Mouse (Mus musculus) G1E (cell line): ENCODE data around the gene Sppl2c. TPM values are rescaled to one million over a fixed set of nuclear protein-coding genes. Genes with fewer than 3 reads are reported as not detected.
A peak's percentile ranks its signal among the peaks of the same experiment; 100 is the strongest.

Experiments
- ATAC-seq: 2 replicates; pipeline ENCODE4 v1.8.0; 2016; ENCODE audit warnings: mild to moderate bottlenecking; ENCODE audit not compliant: insufficient number of reproducible peaks, poor library complexity, low FRiP score, severe bottlenecking; ENCODE audit errors: extremely low read depth
- DNase-seq: peaks from one replicate; pipeline ENCODE4 v3.0.0; 2012; ENCODE audit warnings: low spot score
- H3K27me3 ChIP-seq: 2 replicates; pipeline ENCODE4 v1.6.1; 2012; ENCODE audit warnings: mild to moderate bottlenecking, low read length, inconsistent platforms; ENCODE audit not compliant: insufficient read depth
- H3K36me3 ChIP-seq: replicated peaks from 2 replicates; pipeline ENCODE3; 2012; ENCODE audit warnings: mild to moderate bottlenecking, inconsistent platforms
- H3K4me1 ChIP-seq: 2 replicates; pipeline ENCODE4 v1.6.1; 2012; ENCODE audit warnings: low read depth, low read length, inconsistent platforms, mixed read lengths; ENCODE audit not compliant: insufficient read depth
- H3K4me3 ChIP-seq: 2 replicates; pipeline ENCODE4 v1.5.1; 2012; ENCODE audit warnings: low read depth, mild to moderate bottlenecking, inconsistent platforms, low read length, moderate library complexity, mixed read lengths
- H3K9me3 ChIP-seq: replicated peaks from 2 replicates; pipeline ENCODE4 v1.6.1; 2012; ENCODE audit warnings: inconsistent platforms
- CTCF ChIP-seq: IDR thresholded peaks from 2 replicates; pipeline ENCODE4 v1.5.1; 2012; ENCODE audit warnings: low read depth, low read length, inconsistent platforms, mixed read lengths
- GATA1 ChIP-seq: IDR thresholded peaks from 2 replicates; pipeline ENCODE4 v1.6.1; 2012; ENCODE audit warnings: borderline replicate concordance, low read length, inconsistent platforms, mixed read lengths
- GATA2 ChIP-seq: IDR thresholded peaks from 2 replicates; pipeline ENCODE4 v1.6.1; 2012; ENCODE audit warnings: low read depth, low read length, inconsistent platforms, borderline replicate concordance
- POLR2AphosphoS5 ChIP-seq: IDR thresholded peaks from 2 replicates; pipeline ENCODE4 v1.6.1; 2012; ENCODE audit warnings: low read depth, low read length, inconsistent platforms; ENCODE audit not compliant: insufficient replicate concordance
- TAL1 ChIP-seq: conservative IDR thresholded peaks from 2 replicates; pipeline ENCODE4 v1.6.1; 2012; ENCODE audit warnings: low read depth, low read length, inconsistent platforms, mixed read lengths
- polyA plus RNA-seq: library from polyadenylated mRNA; stranded (reverse); fragments of >175 nt; gene quantifications from 2 replicates; pipeline ENCODE4 v1.2.3, GENCODE M21; 2012
- total RNA-seq, 2 experiments: library from RNA; stranded (forward) in 1 of 2; stranded (reverse) in 1 of 2; fragments of 200-1000 nt in 1 of 2; fragments of >200 nt in 1 of 2; fragmentation: Nextera tagmentation in 1 of 2; gene quantifications; 2 replicates each; pipeline ENCODE4 v1.2.3; 2014 to 2017

The Sppl2c gene
- total and polyA plus RNA-seq, 3 experiments = 0.16 TPM; not detected in 2

DNA sequence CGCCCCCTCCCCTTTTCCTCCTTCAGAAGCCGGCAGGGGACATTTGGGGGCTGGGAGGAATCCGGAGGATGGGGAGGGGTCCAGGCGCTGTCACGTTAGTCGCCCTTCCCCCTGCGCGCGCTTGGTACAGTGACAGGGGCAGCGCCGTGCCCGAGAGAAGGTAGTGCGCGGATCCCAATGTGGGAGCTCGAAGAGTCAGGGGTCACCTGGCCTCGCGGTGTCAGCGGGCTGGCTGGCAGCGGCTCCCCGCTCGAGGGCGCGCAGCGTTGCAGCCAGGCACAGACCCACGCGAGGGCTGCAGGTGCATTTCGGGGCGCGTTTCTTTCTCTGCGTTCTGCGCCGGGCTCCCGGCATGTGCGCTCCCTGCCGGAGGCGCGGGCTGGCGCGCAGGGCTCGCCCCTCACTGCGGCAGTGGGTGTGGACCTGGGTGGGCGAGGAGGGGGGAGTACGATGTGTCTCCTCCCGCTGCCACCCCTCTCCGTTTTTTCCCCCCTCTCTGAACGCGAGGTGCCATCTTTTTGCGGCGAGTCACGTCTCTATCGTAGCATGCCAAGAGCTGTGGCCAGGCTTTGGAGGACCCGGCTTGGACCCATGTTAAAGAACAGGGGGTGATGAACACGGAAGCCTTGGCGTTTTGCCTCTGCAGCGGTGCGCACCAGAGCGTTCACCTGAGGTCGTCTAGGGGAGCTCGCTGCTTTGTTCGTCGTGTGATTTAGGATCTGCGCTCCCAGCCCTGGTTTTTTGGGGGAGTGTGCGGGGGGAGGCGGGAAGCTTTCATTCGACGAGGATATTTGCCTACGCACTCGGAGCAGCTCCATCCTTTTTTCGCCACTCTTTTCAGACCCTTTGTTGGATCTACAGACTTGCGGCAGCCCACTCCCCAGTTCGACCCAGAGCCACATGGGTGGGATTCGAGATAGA, 46.3 kb downstream of the Sppl2c start:
- ATAC-seq (no peak), DNase-seq (no peak)
- TF ChIP-seq POLR2AphosphoS5 (no peak), CTCF (no peak), TAL1 (no peak), GATA2 (no peak), GATA1 (no peak)
- no peaks in the 10 kb centered on the region for H3K36me3 ChIP-seq
- H3K4me1 ChIP-seq = peaks cover 13% of the 10 kb centered on the region
- H3K27me3 ChIP-seq = peaks cover 52% of the 10 kb centered on the region
- H3K4me3 ChIP-seq = peak overlapping the region; percentile 20; the same call in 1 of the 2 replicates
- H3K9me3 ChIP-seq = peaks cover 10% of the 10 kb centered on the region

DNA sequence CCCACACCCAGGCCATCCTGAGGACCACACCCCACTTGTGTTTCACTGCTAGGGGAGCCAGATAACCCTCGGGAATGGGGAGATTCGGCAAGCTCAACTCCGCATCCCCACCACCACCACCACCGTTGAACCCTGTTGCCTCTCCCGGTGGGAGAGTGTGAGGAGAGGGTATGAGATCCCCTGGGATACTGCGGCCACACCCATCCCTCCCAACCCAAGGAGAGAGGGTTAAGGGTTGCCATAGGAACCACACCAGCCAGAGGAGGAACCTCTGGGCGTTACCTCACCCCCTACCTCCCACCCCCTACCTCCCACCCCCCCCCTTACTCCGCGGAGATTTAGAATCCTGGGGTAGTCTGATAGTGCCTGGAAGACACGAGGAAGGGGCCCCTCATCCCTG, 47.0 kb downstream of the Sppl2c start:
- Histone ChIP-seq H3K27me3 (peaks cover 53% of the 10 kb centered on the region), H3K4me3 (no peak overlapping the region), H3K9me3 (peaks cover 10% of the 10 kb centered on the region), H3K36me3 (no peaks in the 10 kb centered on the region), H3K4me1 (peaks cover 13% of the 10 kb centered on the region)
- ATAC-seq (no peak), DNase-seq (no peak)
- TF ChIP-seq TAL1 = no peak
- no peak for TF ChIP-seq GATA2
- TF ChIP-seq GATA1 = no peak
- TF ChIP-seq CTCF = no peak
- TF ChIP-seq POLR2AphosphoS5 = no peak

DNA sequence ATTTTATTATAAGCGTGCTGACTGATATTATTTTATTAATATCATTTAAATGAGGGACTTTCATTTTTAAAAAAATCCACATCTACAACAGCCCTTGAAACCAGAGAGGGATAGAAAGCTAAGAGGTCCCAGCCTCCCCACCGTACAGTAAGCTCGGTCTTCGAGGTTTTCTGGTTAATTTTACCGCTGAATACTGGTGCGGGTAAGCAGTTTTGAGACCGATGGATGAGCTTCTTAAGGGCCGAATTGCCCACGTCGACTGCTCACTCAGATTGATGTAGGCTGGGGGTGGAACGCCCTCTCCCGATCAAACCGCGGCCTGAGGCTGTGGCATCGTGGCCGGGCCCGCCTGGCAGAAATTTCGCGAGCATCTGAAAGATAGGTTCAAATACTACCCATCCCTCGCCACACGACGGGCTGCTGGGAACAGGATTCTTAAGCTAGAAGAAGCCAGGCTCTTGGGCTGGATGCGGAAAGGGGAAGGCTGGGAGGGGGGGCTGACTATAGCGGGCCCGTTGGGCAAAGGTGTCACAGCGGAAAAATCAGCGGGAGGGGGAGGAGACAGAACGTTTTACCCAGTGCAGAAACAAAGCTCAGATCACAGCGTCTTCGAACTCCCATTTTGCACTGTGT, 47.6 kb downstream of the Sppl2c start:
- peaks cover 10% of the 10 kb centered on the region for H3K9me3 ChIP-seq
- peaks cover 50% of the 10 kb centered on the region for H3K27me3 ChIP-seq
- no peaks in the 10 kb centered on the region for H3K36me3 ChIP-seq
- H3K4me1 ChIP-seq = peaks cover 13% of the 10 kb centered on the region
- no peak overlapping the region for H3K4me3 ChIP-seq
- DNase-seq (no peak), ATAC-seq (no peak)
- TF ChIP-seq GATA2 = no peak
- no peak for TF ChIP-seq POLR2AphosphoS5
- no peak for TF ChIP-seq TAL1
- no peak for TF ChIP-seq GATA1
- no peak for TF ChIP-seq CTCF

DNA sequence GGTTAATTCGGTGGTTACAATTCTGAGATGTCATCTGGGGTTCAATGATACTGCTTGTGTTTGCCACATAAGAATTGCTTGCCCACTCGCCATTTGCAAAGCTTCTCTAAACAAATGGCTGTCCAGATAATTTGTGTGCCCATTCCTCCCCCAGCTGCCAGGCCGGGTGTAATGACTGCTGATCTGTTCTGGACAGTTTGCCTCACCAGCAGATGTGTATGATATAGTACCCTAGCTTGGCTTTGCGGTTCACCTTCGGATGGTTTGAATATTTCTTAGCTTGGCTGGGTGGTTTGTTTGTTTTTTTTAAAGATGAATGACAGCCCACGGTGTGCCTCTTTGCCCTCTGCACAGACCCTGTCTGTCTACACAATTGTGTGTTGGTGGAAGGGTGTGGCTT, 48.6 kb downstream of the Sppl2c start:
- Histone ChIP-seq H3K9me3 (peaks cover 10% of the 10 kb centered on the region), H3K4me3 (no peak overlapping the region), H3K4me1 (peaks cover 13% of the 10 kb centered on the region), H3K27me3 (peaks cover 46% of the 10 kb centered on the region), H3K36me3 (no peaks in the 10 kb centered on the region)
- ATAC-seq (no peak), DNase-seq (no peak)
- TF ChIP-seq TAL1 = no peak
- no peak for TF ChIP-seq GATA2
- no peak for TF ChIP-seq CTCF
- no peak for TF ChIP-seq POLR2AphosphoS5

DNA sequence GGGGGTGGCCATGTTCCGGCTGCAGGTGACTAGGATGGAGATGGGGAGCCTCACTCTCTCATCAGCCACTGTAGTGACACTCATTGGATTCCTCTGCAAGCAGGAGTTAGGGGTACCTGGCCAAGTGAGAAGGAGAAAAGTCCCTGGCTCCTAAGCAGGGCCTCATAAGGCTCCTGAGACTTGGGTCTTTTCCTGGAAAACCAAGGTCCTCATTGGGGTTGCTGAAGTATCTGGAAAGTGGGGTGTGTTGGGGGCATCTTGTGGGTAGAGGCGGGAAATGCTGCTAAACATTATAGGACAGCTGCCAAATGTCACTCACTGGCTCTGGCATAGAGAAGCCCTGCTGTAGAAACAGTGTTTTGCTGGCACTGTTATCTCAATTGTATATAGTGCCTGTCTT, 49.8 kb downstream of the Sppl2c start:
- ATAC-seq (no peak), DNase-seq (no peak)
- Histone ChIP-seq H3K4me3 (no peak overlapping the region), H3K36me3 (no peaks in the 10 kb centered on the region), H3K4me1 (peaks cover 11% of the 10 kb centered on the region), H3K27me3 (peaks cover 41% of the 10 kb centered on the region), H3K9me3 (peaks cover 10% of the 10 kb centered on the region)
- TF ChIP-seq GATA2 (no peak), POLR2AphosphoS5 (no peak)

DNA sequence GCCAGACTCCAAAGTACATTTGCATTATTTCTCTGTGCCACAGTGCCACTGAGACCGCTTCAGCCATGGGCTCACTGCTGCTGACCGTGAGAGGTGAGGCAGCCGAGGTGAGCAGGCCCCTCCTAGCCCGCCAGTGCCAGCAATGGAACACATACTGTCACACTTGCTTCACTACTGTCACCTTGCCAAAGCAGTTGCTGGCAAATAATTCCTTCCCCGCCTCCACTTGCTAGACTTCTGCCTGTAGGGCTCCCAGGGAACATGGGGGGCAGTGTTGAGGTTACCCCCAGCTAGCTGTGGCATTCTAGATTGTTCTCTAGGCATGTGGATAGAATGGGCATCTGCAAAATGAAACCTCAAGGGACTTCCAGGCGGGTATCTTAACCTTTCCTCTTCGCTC, 51.1 kb downstream of the Sppl2c start:
- Histone ChIP-seq H3K9me3 (peaks cover 8% of the 10 kb centered on the region), H3K4me1 (no peaks in the 10 kb centered on the region; the same call in 1 of the 2 replicates), H3K36me3 (no peaks in the 10 kb centered on the region), H3K4me3 (no peak overlapping the region), H3K27me3 (peaks cover 28% of the 10 kb centered on the region)
- ATAC-seq (no peak), DNase-seq (no peak)
- no peak for TF ChIP-seq CTCF
- no peak for TF ChIP-seq TAL1
- TF ChIP-seq GATA2 = no peak
- TF ChIP-seq POLR2AphosphoS5 = no peak
- TF ChIP-seq GATA1 = no peak
